Comparison of ENCODE assay signal across 29 mouse cellular contexts in the genomic region with DNA sequence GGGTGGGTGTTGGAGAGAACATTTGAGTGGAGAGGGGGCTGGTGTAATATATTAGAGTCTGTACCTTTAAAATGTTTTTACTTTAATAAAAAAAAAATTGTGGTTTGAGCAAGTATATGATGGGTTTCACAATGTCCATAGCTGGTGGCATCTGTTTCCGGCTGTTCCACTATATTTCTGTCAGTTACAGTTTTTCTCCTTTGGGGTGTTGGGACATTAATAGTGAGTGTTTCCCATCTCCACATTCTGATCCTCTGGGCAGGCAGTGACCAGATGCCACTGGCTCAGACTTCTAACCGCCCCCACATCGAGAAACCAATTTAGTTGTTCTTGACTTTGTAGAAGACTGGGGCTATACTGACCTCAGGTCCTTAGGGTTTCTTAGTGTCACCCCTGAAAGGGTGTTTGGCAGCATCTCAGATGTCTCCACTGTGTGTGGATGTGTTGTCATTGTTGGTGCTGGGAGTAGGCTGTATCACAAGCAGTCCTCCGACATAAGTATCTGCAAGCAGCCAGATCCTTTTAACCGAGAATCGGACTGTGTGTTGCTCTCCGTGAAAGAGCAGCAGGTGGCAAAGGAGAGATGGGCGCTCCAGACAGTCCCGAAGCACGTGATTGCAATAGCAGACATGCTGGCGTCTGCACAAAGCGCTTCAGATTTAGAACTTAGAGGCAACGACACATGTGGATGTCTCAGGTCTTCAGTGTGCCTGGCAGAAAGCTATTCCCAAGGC. TPM values are rescaled to one million over a fixed set of nuclear protein-coding genes. Genes with fewer than 3 reads are reported as not detected.
DNase-seq lines count a peak whose midpoint lies in the region; ATAC-seq and TF ChIP-seq lines count a peak whose summit lies in the region.
"Had no signal": no experiment of that assay in that cellular context is flagged by ENCODE, and none has a peak within 500 bp of the region (broad histone marks: within the 10 kb centered on the region; RNA-seq: fewer than 3 reads in every experiment).

No protein-coding gene starts in this region.

- no peaks in the 10 kb centered on the region for H3K36me3 ChIP-seq in macrophage (ENCODE audit: inconsistent target)
- H3K36me3 ChIP-seq in kidney, embryonic 15.5 days: no peaks in the 10 kb centered on the region
- no peaks in the 10 kb centered on the region for H3K36me3 ChIP-seq in forebrain, embryonic 10.5 days (replicated peaks)
- H3K36me3 ChIP-seq: embryonic facial prominence, embryonic 15.5 days; forebrain, embryonic 15.5 days; G1E; heart, embryonic 13.5 days; hindbrain, embryonic 12.5 days had no signal

- H3K9me3 ChIP-seq in kidney, embryonic 15.5 days (replicated peaks): no peaks in the 10 kb centered on the region
- H3K9me3 ChIP-seq in forebrain, embryonic 10.5 days: no peaks in the 10 kb centered on the region
- H3K9me3 ChIP-seq: embryonic facial prominence, embryonic 15.5 days; forebrain, embryonic 15.5 days; G1E; heart, embryonic 13.5 days; hindbrain, embryonic 12.5 days had no signal

- H3K79me2 ChIP-seq in macrophage (ENCODE audit: inconsistent target): no peaks in the 10 kb centered on the region

- DNase-seq in layer of hippocampus, adult 9-11 months: peak; percentile 5
- no peak for DNase-seq in layer of hippocampus, adult 11-12 months (ENCODE audit: low spot score)
- DNase-seq in forebrain, embryonic 10.5 days (ENCODE audit: extremely low spot score, low spot score): no peak
- DNase-seq in kidney, postnatal 10 days: no peak
- DNase-seq: adrenal gland, postnatal 10 days; B cell, adult 2 months; cerebellum, adult 2 months; cerebellum, postnatal 10 days; embryo, embryonic 11 days; gastrocnemius, postnatal 36 days; heart, adult 2 months; heart, postnatal 4 days had no signal

- peak overlapping the region; percentile 74 for H3K27ac ChIP-seq in bone marrow macrophage, adult 2 months (ENCODE audit: insufficient read depth, low read depth, low read length)
- H3K27ac ChIP-seq in macrophage: peak overlapping the region; percentile 46
- no peak overlapping the region for H3K27ac ChIP-seq in kidney, embryonic 15.5 days
- H3K27ac ChIP-seq in forebrain, embryonic 10.5 days: no peak overlapping the region
- H3K27ac ChIP-seq: embryonic facial prominence, embryonic 15.5 days; forebrain, embryonic 15.5 days; heart, adult 2 months; heart, embryonic 13.5 days; hindbrain, embryonic 12.5 days had no signal

- no peak overlapping the region for H3K9ac ChIP-seq in kidney, embryonic 15.5 days
- H3K9ac ChIP-seq: embryonic facial prominence, embryonic 15.5 days; forebrain, embryonic 15.5 days; heart, embryonic 13.5 days; hindbrain, embryonic 12.5 days had no signal

- H3K4me1 ChIP-seq in bone marrow macrophage, adult 2 months (ENCODE audit: control insufficient read depth, insufficient read depth, low read length): peaks cover 14% of the 10 kb centered on the region
- no peaks in the 10 kb centered on the region for H3K4me1 ChIP-seq in kidney, embryonic 15.5 days
- H3K4me1 ChIP-seq in forebrain, embryonic 10.5 days: no peaks in the 10 kb centered on the region
- H3K4me1 ChIP-seq: embryonic facial prominence, embryonic 15.5 days; forebrain, embryonic 15.5 days; heart, embryonic 13.5 days; hindbrain, embryonic 12.5 days had no signal

- TF ChIP-seq CTCF in bone marrow macrophage, adult 2 months (IDR thresholded peaks at IDR 0.05; ENCODE audit: low read depth, low read length): no peak

- WGBS in macrophage (ENCODE audit: missing documents): 10% methylated on average over 13 of the region's 13 CpGs
- 85% methylated on average over 13 of the region's 13 CpGs for WGBS in kidney, embryonic 15.5 days
- 85% methylated on average over 13 of the region's 13 CpGs for WGBS in forebrain, embryonic 10.5 days

- TF ChIP-seq POLR2A in bone marrow macrophage, adult 2 months (IDR thresholded peaks at IDR 0.05; ENCODE audit: borderline replicate concordance, low read depth, low read length): no peak

- no peak overlapping the region for H3K4me2 ChIP-seq in kidney, embryonic 15.5 days
- H3K4me2 ChIP-seq: embryonic facial prominence, embryonic 15.5 days; forebrain, embryonic 15.5 days; heart, embryonic 13.5 days; hindbrain, embryonic 12.5 days had no signal

- H3K4me3 ChIP-seq in bone marrow macrophage, adult 2 months (ENCODE audit: insufficient read depth, low read length): peak overlapping the region; percentile 34
- no peak overlapping the region for H3K4me3 ChIP-seq in macrophage (ENCODE audit: inconsistent target)
- H3K4me3 ChIP-seq in kidney, embryonic 15.5 days (replicated peaks): no peak overlapping the region
- H3K4me3 ChIP-seq in forebrain, embryonic 10.5 days: no peak overlapping the region
- H3K4me3 ChIP-seq: embryonic facial prominence, embryonic 15.5 days; erythroblast, embryonic 14.5 days; forebrain, embryonic 15.5 days; heart, adult 2 months; heart, embryonic 13.5 days; hindbrain, embryonic 12.5 days had no signal

- no peak for ATAC-seq in kidney, embryonic 15.5 days (replicated peaks; ENCODE audit: low FRiP score)
- ATAC-seq: CD4-positive, CD25-positive, alpha-beta regulatory T cell, adult 4 months; forebrain, embryonic 15.5 days; hindbrain, embryonic 16.5 days; inflammation-experienced regulatory T-cells, adult 6 months had no signal

- no peaks in the 10 kb centered on the region for H3K27me3 ChIP-seq in kidney, embryonic 15.5 days
- no peaks in the 10 kb centered on the region for H3K27me3 ChIP-seq in forebrain, embryonic 10.5 days (ENCODE audit: poor library complexity, severe bottlenecking)
- H3K27me3 ChIP-seq: embryonic facial prominence, embryonic 15.5 days; forebrain, embryonic 15.5 days; heart, embryonic 13.5 days had no signal

RNA-seq across cellular contexts. Expression of gene Ctsg, which starts 3.2 kb away (rescaled TPM):
- polyA plus RNA-seq in bone marrow macrophage, adult 2 months (2012; ENCODE audit: insufficient read depth, insufficient read length, missing spikeins): not detected in 2 replicates
- not detected for total RNA-seq in macrophage (2018; cell fraction: chromatin; rRNA removed)
- under 1 TPM in 14 of 26 experiments, not detected in 12; 0.11 to 0.60 (median 0.39) TPM for total RNA-seq in macrophage (2018; cell fraction: cytosol; rRNA removed)
- 1 to 10 TPM in 1 of 26 experiments, under 1 TPM in 1, not detected in 24; 0.96 to 1.5 TPM for total RNA-seq in macrophage (2018; cell fraction: nucleus; rRNA removed)
- 0.37 to 1.1 TPM in 2 of 3 replicates, not detected in the other for polyA plus RNA-seq in macrophage (2018)
- polyA plus RNA-seq in kidney, embryonic 15.5 days (2015; fragmentation: Nextera tagmentation; extraction: Ambion mirVana): 0.50 and 0.64 TPM in 2 replicates
- polyA plus RNA-seq in forebrain, embryonic 10.5 days (2016; fragmentation: Nextera tagmentation; extraction: Ambion mirVana): 0.29 TPM in 1 of 2 replicates, not detected in the other
- total RNA-seq: gastrocnemius, adult 8-10 months; gastrocnemius, postnatal 36 days; heart, adult 2 months; heart, postnatal 4 days had no signal
- polyA plus RNA-seq: CD4-positive, CD25-positive, alpha-beta regulatory T cell, adult 4 months; cerebellum, adult 2 months; embryonic facial prominence, embryonic 11.5 days; forebrain, embryonic 11.5 days; forebrain, embryonic 15.5 days; heart, adult 2 months; hindbrain, embryonic 12.5 days; inflammation-experienced regulatory T-cells, adult 6 months had no signal

RNA-seq across cellular contexts. Expression of gene Gzme, which starts 14.8 kb away (rescaled TPM):
- 0.60 and 1.1 TPM in 2 replicates for polyA plus RNA-seq in bone marrow macrophage, adult 2 months (2012; ENCODE audit: insufficient read depth, insufficient read length, missing spikeins)
- total RNA-seq in macrophage (2018; cell fraction: chromatin; rRNA removed): not detected
- total RNA-seq in macrophage (2018; cell fraction: cytosol; rRNA removed): not detected
- not detected for total RNA-seq in macrophage (2018; cell fraction: nucleus; rRNA removed)
- polyA plus RNA-seq in macrophage (2018): not detected in 3 replicates
- polyA plus RNA-seq in kidney, embryonic 15.5 days (2015; fragmentation: Nextera tagmentation; extraction: Ambion mirVana): not detected in 2 replicates
- not detected in 2 replicates for polyA plus RNA-seq in forebrain, embryonic 10.5 days (2016; fragmentation: Nextera tagmentation; extraction: Ambion mirVana)
- total RNA-seq: adrenal gland, postnatal 10 days; adrenal gland, postnatal 4 days; G1E; gastrocnemius, adult 8-10 months; gastrocnemius, postnatal 36 days; heart, adult 2 months; heart, postnatal 4 days had no signal
- polyA plus RNA-seq: CD4-positive, CD25-positive, alpha-beta regulatory T cell, adult 4 months; cerebellum, adult 2 months; embryonic facial prominence, embryonic 11.5 days; embryonic facial prominence, embryonic 15.5 days; erythroblast, embryonic 14.5 days; forebrain, embryonic 11.5 days; forebrain, embryonic 15.5 days; G1E; heart, adult 2 months; heart, embryonic 13.5 days; heart, postnatal 0 days; hindbrain, embryonic 12.5 days; hindbrain, embryonic 16.5 days; inflammation-experienced regulatory T-cells, adult 6 months had no signal

RNA-seq across cellular contexts. Expression of gene Mcpt8, which starts 20.5 kb away (rescaled TPM):
- 0.67 TPM in 1 of 2 replicates, not detected in the other for polyA plus RNA-seq in bone marrow macrophage, adult 2 months (2012; ENCODE audit: insufficient read depth, insufficient read length, missing spikeins)
- not detected for total RNA-seq in macrophage (2018; cell fraction: chromatin; rRNA removed)
- under 1 TPM in 8 of 26 experiments, not detected in 18; 0.14 to 0.47 (median 0.33) TPM for total RNA-seq in macrophage (2018; cell fraction: cytosol; rRNA removed)
- not detected for total RNA-seq in macrophage (2018; cell fraction: nucleus; rRNA removed)
- 0.23 TPM in 1 of 3 replicates, not detected in the others for polyA plus RNA-seq in macrophage (2018)
- 0.27 and 0.38 TPM in 2 replicates for polyA plus RNA-seq in kidney, embryonic 15.5 days (2015; fragmentation: Nextera tagmentation; extraction: Ambion mirVana)
- not detected in 2 replicates for polyA plus RNA-seq in forebrain, embryonic 10.5 days (2016; fragmentation: Nextera tagmentation; extraction: Ambion mirVana)
- total RNA-seq: G1E; gastrocnemius, adult 8-10 months; gastrocnemius, postnatal 36 days; heart, adult 2 months; heart, postnatal 4 days had no signal
- polyA plus RNA-seq: CD4-positive, CD25-positive, alpha-beta regulatory T cell, adult 4 months; cerebellum, adult 2 months; embryonic facial prominence, embryonic 11.5 days; forebrain, embryonic 11.5 days; G1E; heart, embryonic 13.5 days; hindbrain, embryonic 12.5 days; hindbrain, embryonic 16.5 days; inflammation-experienced regulatory T-cells, adult 6 months had no signal

RNA-seq across cellular contexts. Expression of gene Gzmd, which starts 26.8 kb away (rescaled TPM):
- not detected in 2 replicates for polyA plus RNA-seq in bone marrow macrophage, adult 2 months (2012; ENCODE audit: insufficient read depth, insufficient read length, missing spikeins)
- total RNA-seq in macrophage (2018; cell fraction: chromatin; rRNA removed): not detected
- not detected for total RNA-seq in macrophage (2018; cell fraction: cytosol; rRNA removed)
- total RNA-seq in macrophage (2018; cell fraction: nucleus; rRNA removed): not detected
- not detected in 3 replicates for polyA plus RNA-seq in macrophage (2018)
- polyA plus RNA-seq in kidney, embryonic 15.5 days (2015; fragmentation: Nextera tagmentation; extraction: Ambion mirVana): not detected in 2 replicates
- polyA plus RNA-seq in forebrain, embryonic 10.5 days (2016; fragmentation: Nextera tagmentation; extraction: Ambion mirVana): not detected in 2 replicates
- total RNA-seq: adrenal gland, postnatal 10 days; adrenal gland, postnatal 4 days; G1E; gastrocnemius, adult 8-10 months; gastrocnemius, postnatal 36 days; heart, adult 2 months; heart, postnatal 4 days had no signal
- polyA plus RNA-seq: CD4-positive, CD25-positive, alpha-beta regulatory T cell, adult 4 months; cerebellum, adult 2 months; embryonic facial prominence, embryonic 11.5 days; embryonic facial prominence, embryonic 15.5 days; erythroblast, embryonic 14.5 days; forebrain, embryonic 11.5 days; forebrain, embryonic 15.5 days; G1E; heart, adult 2 months; heart, embryonic 13.5 days; heart, postnatal 0 days; hindbrain, embryonic 12.5 days; hindbrain, embryonic 16.5 days; inflammation-experienced regulatory T-cells, adult 6 months had no signal

RNA-seq across cellular contexts. Expression of gene Mcpt4, which starts 43.5 kb away (rescaled TPM):
- not detected in 2 replicates for polyA plus RNA-seq in bone marrow macrophage, adult 2 months (2012; ENCODE audit: insufficient read depth, insufficient read length, missing spikeins)
- total RNA-seq in macrophage (2018; cell fraction: chromatin; rRNA removed): not detected
- total RNA-seq in macrophage (2018; cell fraction: cytosol; rRNA removed): not detected
- not detected for total RNA-seq in macrophage (2018; cell fraction: nucleus; rRNA removed)
- polyA plus RNA-seq in macrophage (2018): not detected in 3 replicates
- polyA plus RNA-seq in kidney, embryonic 15.5 days (2015; fragmentation: Nextera tagmentation; extraction: Ambion mirVana): not detected in 2 replicates
- polyA plus RNA-seq in forebrain, embryonic 10.5 days (2016; fragmentation: Nextera tagmentation; extraction: Ambion mirVana): not detected in 2 replicates
- polyA plus RNA-seq: CD4-positive, CD25-positive, alpha-beta regulatory T cell, adult 4 months; cerebellum, adult 2 months; embryonic facial prominence, embryonic 11.5 days; erythroblast, embryonic 14.5 days; forebrain, embryonic 11.5 days; forebrain, embryonic 15.5 days; G1E; hindbrain, embryonic 12.5 days; hindbrain, embryonic 16.5 days; inflammation-experienced regulatory T-cells, adult 6 months had no signal

Comparison
In these comparisons a context has a peak if more than half of its experiments do, and no peak if none do; other contexts are left out.
1. H3K27ac ChIP-seq: peak in bone marrow macrophage, adult 2 months (single experiment) and macrophage (single experiment); none in kidney, embryonic 15.5 days (single experiment) and forebrain, embryonic 10.5 days (single experiment).